In the genomic region with DNA sequence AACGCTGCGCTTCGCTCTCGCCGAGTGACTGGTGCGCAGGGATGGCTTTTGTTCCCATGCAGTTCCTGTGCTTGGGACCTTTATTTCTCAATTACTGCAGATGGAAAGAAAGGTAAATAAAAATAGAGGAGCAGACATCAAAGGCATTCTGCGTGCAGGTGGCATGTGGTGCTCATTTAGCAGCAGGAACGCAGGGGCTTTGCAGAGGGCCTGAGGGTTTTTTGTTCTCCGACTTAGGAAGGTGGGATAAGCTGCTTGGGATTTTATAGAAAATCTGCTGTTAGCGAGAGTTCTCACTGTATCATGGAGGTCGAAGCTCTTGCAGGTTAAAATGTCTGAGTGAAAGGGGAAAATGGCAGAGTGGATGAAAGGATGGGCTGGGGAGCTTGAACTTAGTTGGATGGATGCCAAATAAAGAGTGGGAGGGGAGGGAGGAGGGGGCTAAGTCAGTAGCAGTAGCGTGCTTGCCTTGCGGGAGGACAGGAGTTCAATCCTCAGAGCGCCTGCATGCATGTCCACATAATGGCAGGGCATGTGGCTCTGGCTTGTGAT, we compare ENCODE assay signal across 12 mouse cellular contexts.
DNase-seq lines count a peak whose midpoint lies in the region; ATAC-seq lines count a peak whose summit lies in the region.
"Had no signal": no experiment of that assay in that cellular context is flagged by ENCODE, and none has a peak within 500 bp of the region (broad histone marks: within the 10 kb centered on the region; RNA-seq: fewer than 3 reads in every experiment).

No protein-coding gene starts in this region.

- DNase-seq in kidney, adult 9 months: no peak
- peak; percentile 33 for DNase-seq in forebrain, embryonic 10.5 days (ENCODE audit: extremely low spot score, low spot score)
- peak; percentile 58 for DNase-seq in hindbrain, embryonic 14.5 days (ENCODE audit: low spot score)
- no peak for DNase-seq in lung, postnatal 10 days
- no peak for DNase-seq in right cerebral cortex, adult 2 months (ENCODE audit: low spot score in 2 of 2)
- DNase-seq: cerebellum, postnatal 36 days; gastrocnemius, postnatal 14 days; kidney, postnatal 25 days; liver, embryonic 13.5 days; thymus, postnatal 36 days had no signal

- no peaks in the 10 kb centered on the region for H3K9me3 ChIP-seq in kidney, embryonic 15.5 days (replicated peaks)
- no peaks in the 10 kb centered on the region for H3K9me3 ChIP-seq in forebrain, embryonic 10.5 days
- H3K9me3 ChIP-seq in hindbrain, embryonic 14.5 days (ENCODE audit: control insufficient read depth, low read length): no peaks in the 10 kb centered on the region
- no peaks in the 10 kb centered on the region for H3K9me3 ChIP-seq in midbrain, embryonic 16.5 days (replicated peaks; ENCODE audit: control insufficient read depth, low read length, poor library complexity, severe bottlenecking)

- H3K4me2 ChIP-seq in kidney, embryonic 15.5 days: peak overlapping the region; percentile 12; the same call in 1 of the 2 replicates
- H3K4me2 ChIP-seq in hindbrain, embryonic 14.5 days (replicated peaks): peak overlapping the region; percentile 15
- H3K4me2 ChIP-seq in midbrain, embryonic 16.5 days (ENCODE audit: low read length): peak overlapping the region; percentile 43
- H3K4me2 ChIP-seq: liver, embryonic 13.5 days had no signal

- no peak for ATAC-seq in kidney, embryonic 15.5 days (replicated peaks; ENCODE audit: low FRiP score)
- ATAC-seq in hindbrain, embryonic 14.5 days (ENCODE audit: low FRiP score): peak; percentile 31; the same call in 1 of the 2 replicates
- ATAC-seq in midbrain, embryonic 16.5 days: peak; percentile 5; the same call in 1 of the 2 replicates

- H3K27ac ChIP-seq in kidney, embryonic 15.5 days: no peak overlapping the region
- peak overlapping the region; percentile 26; the same call in 1 of the 2 replicates for H3K27ac ChIP-seq in forebrain, embryonic 10.5 days
- H3K27ac ChIP-seq in hindbrain, embryonic 14.5 days: peak overlapping the region; percentile 64
- peak overlapping the region; percentile 62 for H3K27ac ChIP-seq in midbrain, embryonic 16.5 days (ENCODE audit: low read length)
- H3K27ac ChIP-seq: liver, embryonic 13.5 days had no signal

- WGBS in kidney, embryonic 15.5 days: 34% methylated on average over 14 of the region's 14 CpGs
- WGBS in forebrain, embryonic 10.5 days: 17% methylated on average over 14 of the region's 14 CpGs
- 16% methylated on average over 14 of the region's 14 CpGs for WGBS in hindbrain, embryonic 14.5 days
- 9% methylated on average over 14 of the region's 14 CpGs for WGBS in midbrain, embryonic 16.5 days

- H3K4me1 ChIP-seq in kidney, embryonic 15.5 days: peaks cover 39% of the 10 kb centered on the region
- H3K4me1 ChIP-seq in forebrain, embryonic 10.5 days: peaks cover 40% of the 10 kb centered on the region
- H3K4me1 ChIP-seq in hindbrain, embryonic 14.5 days (replicated peaks; ENCODE audit: control insufficient read depth, insufficient read depth, low read length): peaks cover 14% of the 10 kb centered on the region
- peaks cover 15% of the 10 kb centered on the region for H3K4me1 ChIP-seq in midbrain, embryonic 16.5 days (ENCODE audit: control insufficient read depth, insufficient read depth, low read length)
- H3K4me1 ChIP-seq: liver, embryonic 13.5 days had no signal

- no peaks in the 10 kb centered on the region for H3K36me3 ChIP-seq in kidney, embryonic 15.5 days
- no peaks in the 10 kb centered on the region for H3K36me3 ChIP-seq in forebrain, embryonic 10.5 days (replicated peaks)
- no peaks in the 10 kb centered on the region for H3K36me3 ChIP-seq in hindbrain, embryonic 14.5 days (replicated peaks; ENCODE audit: control insufficient read depth, insufficient read depth)
- H3K36me3 ChIP-seq in midbrain, embryonic 16.5 days (ENCODE audit: control insufficient read depth, insufficient read depth, low read length): no peaks in the 10 kb centered on the region
- H3K36me3 ChIP-seq: liver, embryonic 13.5 days had no signal

- H3K4me3 ChIP-seq in kidney, embryonic 15.5 days (replicated peaks): no peak overlapping the region
- H3K4me3 ChIP-seq in forebrain, embryonic 10.5 days: peak overlapping the region; percentile 27
- no peak overlapping the region for H3K4me3 ChIP-seq in hindbrain, embryonic 14.5 days (replicated peaks; ENCODE audit: low read length)
- H3K4me3 ChIP-seq in midbrain, embryonic 16.5 days (ENCODE audit: low read depth, low read length): no peak overlapping the region
- H3K4me3 ChIP-seq: liver, embryonic 13.5 days had no signal

- H3K27me3 ChIP-seq in kidney, embryonic 15.5 days: no peaks in the 10 kb centered on the region
- H3K27me3 ChIP-seq in forebrain, embryonic 10.5 days (ENCODE audit: poor library complexity, severe bottlenecking): peaks cover 13% of the 10 kb centered on the region
- H3K27me3 ChIP-seq in hindbrain, embryonic 14.5 days (ENCODE audit: control insufficient read depth, insufficient read depth, low read length): no peaks in the 10 kb centered on the region
- no peaks in the 10 kb centered on the region for H3K27me3 ChIP-seq in midbrain, embryonic 16.5 days (ENCODE audit: control insufficient read depth, insufficient read depth, low read depth, low read length)
- H3K27me3 ChIP-seq: liver, embryonic 13.5 days had no signal

- H3K9ac ChIP-seq in kidney, embryonic 15.5 days: no peak overlapping the region
- H3K9ac ChIP-seq in hindbrain, embryonic 14.5 days: peak overlapping the region; percentile 29
- H3K9ac ChIP-seq in midbrain, embryonic 16.5 days (ENCODE audit: low read depth, low read length): peak overlapping the region; percentile 35; the same call in 1 of the 2 replicates
- H3K9ac ChIP-seq: liver, embryonic 13.5 days had no signal

Comparison
In these comparisons a context has a peak if more than half of its experiments do, and no peak if none do; other contexts are left out.
1. DNase-seq: peak in forebrain, embryonic 10.5 days (single experiment) and hindbrain, embryonic 14.5 days (single experiment); none in kidney, adult 9 months (single experiment), lung, postnatal 10 days (single experiment) and right cerebral cortex, adult 2 months (0 of 2).
2. Peak in every context shown above with its lines, with median percentiles within 50 percentile points of each other: H3K4me2 ChIP-seq.